Comparison of ENCODE assay signal across 11 mouse cellular contexts in the genomic region with DNA sequence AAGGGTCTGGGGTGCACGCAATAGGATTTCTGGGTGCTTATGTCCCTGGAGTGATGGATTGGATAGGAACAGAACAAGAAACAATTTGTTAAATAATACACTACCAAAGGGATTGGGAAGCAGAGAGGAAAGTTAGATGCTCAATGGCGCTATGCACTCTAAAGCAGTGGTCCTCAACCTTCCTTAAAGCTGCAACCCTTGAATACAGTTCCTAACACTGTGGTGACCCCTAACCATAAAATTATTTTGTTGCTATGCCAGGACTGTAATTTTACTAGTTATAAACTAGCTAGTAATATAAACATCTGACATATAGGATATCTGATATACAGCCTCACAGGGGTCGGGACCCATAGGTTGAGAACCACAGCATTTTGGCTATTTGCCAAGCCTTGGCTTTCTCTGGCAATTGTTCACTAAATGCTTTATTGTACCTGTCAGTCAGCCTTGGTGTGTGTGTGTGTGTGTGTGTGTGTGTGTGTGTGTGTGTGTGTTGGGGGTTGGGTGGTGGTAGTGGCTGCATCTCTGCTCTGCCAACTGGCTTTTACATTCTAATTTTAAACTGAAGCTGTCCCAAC.
DNase-seq lines count a peak whose midpoint lies in the region; ATAC-seq and TF ChIP-seq lines count a peak whose summit lies in the region.
"Had no signal": no experiment of that assay in that cellular context is flagged by ENCODE, and none has a peak within 500 bp of the region (broad histone marks: within the 10 kb centered on the region; RNA-seq: fewer than 3 reads in every experiment).

No protein-coding gene starts in this region.

- ATAC-seq in intestine, embryonic 14.5 days (replicated peaks; ENCODE audit: low FRiP score, low TSS enrichment, low read depth): 0 out of 2 replicates have a peak, but pooled peaks have one; percentile 45
- ATAC-seq in intestine, postnatal 0 days: no peak
- ATAC-seq in stomach, embryonic 16.5 days (ENCODE audit: insufficient read depth, low FRiP score): peak; percentile 47; the same call in 1 of the 2 replicates
- no peak for ATAC-seq in stomach, postnatal 0 days (ENCODE audit: low FRiP score, low TSS enrichment)
- ATAC-seq in hindbrain, embryonic 14.5 days (ENCODE audit: low FRiP score): peak; percentile 42
- ATAC-seq: intestine, embryonic 16.5 days; liver, postnatal 0 days had no signal

- no peak overlapping the region for H3K27ac ChIP-seq in intestine, embryonic 14.5 days (ENCODE audit: low read depth)
- no peak overlapping the region for H3K27ac ChIP-seq in intestine, postnatal 0 days (ENCODE audit: low read depth, low read length)
- no peak overlapping the region for H3K27ac ChIP-seq in stomach, embryonic 16.5 days (ENCODE audit: low read length)
- no peak overlapping the region for H3K27ac ChIP-seq in stomach, postnatal 0 days (replicated peaks)
- H3K27ac ChIP-seq in hindbrain, embryonic 14.5 days: no peak overlapping the region

- no peak for TF ChIP-seq EP300 in stomach, postnatal 0 days (optimal IDR thresholded peaks at IDR 0.05)

- no peak overlapping the region for H3K9ac ChIP-seq in intestine, embryonic 14.5 days (ENCODE audit: low read length)
- H3K9ac ChIP-seq in intestine, postnatal 0 days (ENCODE audit: low read depth, low read length): no peak overlapping the region
- no peak overlapping the region for H3K9ac ChIP-seq in stomach, embryonic 16.5 days (ENCODE audit: low read length)
- H3K9ac ChIP-seq in stomach, postnatal 0 days (ENCODE audit: low read length): no peak overlapping the region
- H3K9ac ChIP-seq in hindbrain, embryonic 14.5 days: no peak overlapping the region
- H3K9ac ChIP-seq: liver, postnatal 0 days had no signal

- WGBS in intestine, embryonic 14.5 days: 64% methylated on average over 3 of the region's 3 CpGs
- 63% methylated on average over 3 of the region's 3 CpGs for WGBS in intestine, postnatal 0 days
- WGBS in stomach, embryonic 16.5 days: 65% methylated on average over 3 of the region's 3 CpGs
- WGBS in stomach, postnatal 0 days: 66% methylated on average over 3 of the region's 3 CpGs
- WGBS in hindbrain, embryonic 14.5 days: 77% methylated on average over 3 of the region's 3 CpGs

- no peak for TF ChIP-seq CTCF in intestine, postnatal 0 days (IDR thresholded peaks at IDR 0.05; ENCODE audit: low read depth)
- no peak for TF ChIP-seq CTCF in stomach, postnatal 0 days (IDR thresholded peaks at IDR 0.05; ENCODE audit: low read depth)

- no peak overlapping the region for H3K4me2 ChIP-seq in intestine, embryonic 14.5 days (ENCODE audit: low read length)
- no peak overlapping the region for H3K4me2 ChIP-seq in intestine, postnatal 0 days (replicated peaks; ENCODE audit: low read depth)
- no peak overlapping the region for H3K4me2 ChIP-seq in stomach, embryonic 16.5 days (ENCODE audit: low read depth, low read length)
- H3K4me2 ChIP-seq in stomach, postnatal 0 days (replicated peaks; ENCODE audit: low read depth): no peak overlapping the region
- no peak overlapping the region for H3K4me2 ChIP-seq in hindbrain, embryonic 14.5 days (replicated peaks)

- H3K4me1 ChIP-seq in intestine, embryonic 14.5 days (replicated peaks; ENCODE audit: control insufficient read depth, insufficient read depth, low read length): no peaks in the 10 kb centered on the region; the same call in 1 of the 2 replicates
- H3K4me1 ChIP-seq in intestine, postnatal 0 days (replicated peaks; ENCODE audit: control insufficient read depth, insufficient read depth, low read length): no peaks in the 10 kb centered on the region
- peaks cover 11% of the 10 kb centered on the region; the same call in 1 of the 2 replicates for H3K4me1 ChIP-seq in stomach, embryonic 16.5 days (ENCODE audit: control insufficient read depth, insufficient read depth, low read length)
- H3K4me1 ChIP-seq in stomach, postnatal 0 days (replicated peaks; ENCODE audit: control insufficient read depth, insufficient read depth): no peaks in the 10 kb centered on the region
- H3K4me1 ChIP-seq in hindbrain, embryonic 14.5 days (replicated peaks; ENCODE audit: control insufficient read depth, insufficient read depth, low read length): no peaks in the 10 kb centered on the region; the same call in 1 of the 2 replicates
- H3K4me1 ChIP-seq: megakaryocyte, embryonic 14.5 days had no signal

- no peak for DNase-seq in intestine, embryonic 14.5 days (ENCODE audit: low spot score)
- DNase-seq in stomach, postnatal 0 days (ENCODE audit: low spot score): no peak
- no peak for DNase-seq in hindbrain, embryonic 14.5 days (ENCODE audit: low spot score)
- DNase-seq in T-cell, adult 2 months (ENCODE audit: low spot score): no peak
- DNase-seq in ovary, postnatal 14 days (ENCODE audit: low spot score): no peak
- DNase-seq: cerebellum, postnatal 25 days; liver, postnatal 0 days had no signal

- no peaks in the 10 kb centered on the region for H3K36me3 ChIP-seq in intestine, embryonic 14.5 days (ENCODE audit: control insufficient read depth, insufficient read depth, low read length)
- no peaks in the 10 kb centered on the region for H3K36me3 ChIP-seq in intestine, postnatal 0 days (ENCODE audit: control insufficient read depth, insufficient read depth)
- H3K36me3 ChIP-seq in stomach, embryonic 16.5 days (ENCODE audit: control insufficient read depth, insufficient read depth, low read length): no peaks in the 10 kb centered on the region
- H3K36me3 ChIP-seq in stomach, postnatal 0 days (ENCODE audit: control insufficient read depth, insufficient read depth, low read length): no peaks in the 10 kb centered on the region
- no peaks in the 10 kb centered on the region for H3K36me3 ChIP-seq in hindbrain, embryonic 14.5 days (replicated peaks; ENCODE audit: control insufficient read depth, insufficient read depth)

- no peaks in the 10 kb centered on the region for H3K27me3 ChIP-seq in intestine, embryonic 14.5 days (replicated peaks; ENCODE audit: control insufficient read depth, insufficient read depth, low read length)
- H3K27me3 ChIP-seq in intestine, postnatal 0 days (replicated peaks; ENCODE audit: control insufficient read depth, insufficient read depth, low read length): no peaks in the 10 kb centered on the region
- no peaks in the 10 kb centered on the region for H3K27me3 ChIP-seq in stomach, embryonic 16.5 days (ENCODE audit: control insufficient read depth, insufficient read depth, low read length)
- no peaks in the 10 kb centered on the region for H3K27me3 ChIP-seq in stomach, postnatal 0 days (ENCODE audit: control insufficient read depth, insufficient read depth, low read length)
- H3K27me3 ChIP-seq in hindbrain, embryonic 14.5 days (ENCODE audit: control insufficient read depth, insufficient read depth, low read length): no peaks in the 10 kb centered on the region
- H3K27me3 ChIP-seq: megakaryocyte, embryonic 14.5 days had no signal

- H3K9me3 ChIP-seq in intestine, embryonic 14.5 days (ENCODE audit: control insufficient read depth, low read length): no peaks in the 10 kb centered on the region
- no peaks in the 10 kb centered on the region for H3K9me3 ChIP-seq in intestine, postnatal 0 days (ENCODE audit: control insufficient read depth)
- H3K9me3 ChIP-seq in stomach, embryonic 16.5 days (replicated peaks; ENCODE audit: control insufficient read depth, low read length): no peaks in the 10 kb centered on the region
- no peaks in the 10 kb centered on the region for H3K9me3 ChIP-seq in stomach, postnatal 0 days (ENCODE audit: control insufficient read depth, low read length)
- no peaks in the 10 kb centered on the region for H3K9me3 ChIP-seq in hindbrain, embryonic 14.5 days (ENCODE audit: control insufficient read depth, low read length)
- H3K9me3 ChIP-seq: megakaryocyte, embryonic 14.5 days had no signal

- no peak overlapping the region for H3K4me3 ChIP-seq in intestine, embryonic 14.5 days (ENCODE audit: low read depth, low read length)
- no peak overlapping the region for H3K4me3 ChIP-seq in intestine, postnatal 0 days (ENCODE audit: low read depth, low read length)
- H3K4me3 ChIP-seq in stomach, embryonic 16.5 days (replicated peaks; ENCODE audit: low read length): no peak overlapping the region
- H3K4me3 ChIP-seq in stomach, postnatal 0 days (ENCODE audit: low read depth, low read length): no peak overlapping the region
- H3K4me3 ChIP-seq in hindbrain, embryonic 14.5 days (replicated peaks; ENCODE audit: low read length): no peak overlapping the region
- H3K4me3 ChIP-seq: megakaryocyte, embryonic 14.5 days had no signal

Comparison
In these comparisons a context has a peak if more than half of its experiments do, and no peak if none do; other contexts are left out.
1. ATAC-seq: peak in intestine, embryonic 14.5 days (single experiment), stomach, embryonic 16.5 days (single experiment) and hindbrain, embryonic 14.5 days (single experiment); none in intestine, postnatal 0 days (single experiment) and stomach, postnatal 0 days (single experiment).